In genomic region chr16:33988358-33989012, GRCm38 (mm10) we compare ENCODE assay signal across 10 mouse cellular contexts. TPM values are rescaled to one million over a fixed set of nuclear protein-coding genes. Genes with fewer than 3 reads are reported as not detected.
DNase-seq lines count a peak whose midpoint lies in the region; ATAC-seq and TF ChIP-seq lines count a peak whose summit lies in the region.
"Had no signal": no experiment of that assay in that cellular context is flagged by ENCODE, and none has a peak within 500 bp of the region (broad histone marks: within the 10 kb centered on the region; RNA-seq: fewer than 3 reads in every experiment).

No protein-coding gene starts in this region.

- ATAC-seq in heart, embryonic 11.5 days (replicated peaks; ENCODE audit: insufficient number of reproducible peaks, low FRiP score, low TSS enrichment) = no peak

- H3K4me1 ChIP-seq in heart, adult 2 months (ENCODE audit: control insufficient read depth, insufficient read depth, low read length) = no peaks in the 10 kb centered on the region
- H3K4me1 ChIP-seq in heart, embryonic 11.5 days (ENCODE audit: control insufficient read depth, insufficient read depth, low read length) = no peaks in the 10 kb centered on the region
- no peaks in the 10 kb centered on the region for H3K4me1 ChIP-seq in thymus, adult 2 months (replicated peaks; ENCODE audit: control insufficient read depth, insufficient read depth, low read length)
- H3K4me1 ChIP-seq: lung, embryonic 15.5 days had no signal

- WGBS in heart, adult 2 months = 58% methylated on average over 17 of the region's 17 CpGs
- WGBS in heart, embryonic 11.5 days (ENCODE audit: insufficient replicate concordance) = 52% methylated on average over 17 of the region's 17 CpGs
- 43% methylated on average over 17 of the region's 17 CpGs for WGBS in thymus, adult 2 months

- DNase-seq in heart, adult 2 months = peak; percentile 47 to 69
- peak; percentile 69 for DNase-seq in CD4-positive helper T cell, adult 2 months (ENCODE audit: low read depth, low spot score)
- peak; percentile 65 to 66 for DNase-seq in adrenal gland, adult 18-20 months (ENCODE audit: low spot score in 2 of 2)
- peak; percentile 60 for DNase-seq in embryo, embryonic 11 days
- peak; percentile 73 for DNase-seq in kidney, adult 18-20 months
- DNase-seq in lung, postnatal 14 days = peak; percentile 71
- DNase-seq in thymus, adult 2 months = peak; percentile 64

- H3K36me3 ChIP-seq in heart, adult 2 months (ENCODE audit: control insufficient read depth, insufficient read depth, low read length) = no peaks in the 10 kb centered on the region
- H3K36me3 ChIP-seq in heart, embryonic 11.5 days (ENCODE audit: control insufficient read depth, insufficient read depth, low read length) = no peaks in the 10 kb centered on the region
- H3K36me3 ChIP-seq in thymus, adult 2 months (ENCODE audit: control insufficient read depth, insufficient read depth, low read length) = no peaks in the 10 kb centered on the region
- H3K36me3 ChIP-seq: embryonic facial prominence, embryonic 15.5 days; lung, embryonic 15.5 days had no signal

- no peak overlapping the region for H3K4me3 ChIP-seq in heart, adult 2 months
- H3K4me3 ChIP-seq in heart, embryonic 11.5 days (ENCODE audit: low read depth, low read length) = no peak overlapping the region
- peak overlapping the region; percentile 14; the same call in 1 of the 2 replicates for H3K4me3 ChIP-seq in thymus, adult 2 months (ENCODE audit: control insufficient read depth, insufficient read depth, low read length)
- H3K4me3 ChIP-seq: embryonic facial prominence, embryonic 15.5 days; lung, embryonic 15.5 days had no signal

- H3K9ac ChIP-seq in heart, adult 2 months (ENCODE audit: low read depth, low read length) = no peak overlapping the region
- no peak overlapping the region for H3K9ac ChIP-seq in heart, embryonic 11.5 days (ENCODE audit: low read depth, low read length)
- H3K9ac ChIP-seq: embryonic facial prominence, embryonic 15.5 days; lung, embryonic 15.5 days had no signal

- H3K27me3 ChIP-seq in heart, adult 2 months (ENCODE audit: control insufficient read depth, insufficient read depth, low read length) = no peaks in the 10 kb centered on the region
- H3K27me3 ChIP-seq in heart, embryonic 11.5 days (ENCODE audit: control insufficient read depth, insufficient read depth, low read length) = no peaks in the 10 kb centered on the region
- no peaks in the 10 kb centered on the region for H3K27me3 ChIP-seq in thymus, adult 2 months (ENCODE audit: control insufficient read depth, insufficient read depth, low read length)
- H3K27me3 ChIP-seq: embryonic facial prominence, embryonic 15.5 days; lung, embryonic 15.5 days had no signal

- H3K9me3 ChIP-seq in heart, embryonic 11.5 days (replicated peaks; ENCODE audit: control insufficient read depth, low read length) = no peaks in the 10 kb centered on the region
- H3K9me3 ChIP-seq: embryonic facial prominence, embryonic 15.5 days; lung, embryonic 15.5 days had no signal

- no peak for TF ChIP-seq POLR2A in heart, adult 2 months (IDR thresholded peaks at IDR 0.05; ENCODE audit: insufficient read depth, low read depth, low read length)
- TF ChIP-seq POLR2A in thymus, adult 2 months (IDR thresholded peaks at IDR 0.05; ENCODE audit: control insufficient read depth, extremely low read depth, insufficient read depth, low read length, poor library complexity) = no peak

- peak; percentile 92 for TF ChIP-seq CTCF in heart, adult 2 months (IDR thresholded peaks at IDR 0.05)
- peak; percentile 85; the same call in 1 of the 2 replicates for TF ChIP-seq CTCF in thymus, adult 2 months (IDR thresholded peaks at IDR 0.05; ENCODE audit: borderline replicate concordance, control insufficient read depth, extremely low read depth, insufficient read depth, low read length, poor library complexity)

- TF ChIP-seq EP300 in heart, adult 2 months (IDR thresholded peaks at IDR 0.05; ENCODE audit: insufficient read depth, low read depth, low read length) = no peak

- H3K27ac ChIP-seq in heart, adult 2 months = no peak overlapping the region
- H3K27ac ChIP-seq in heart, embryonic 11.5 days (ENCODE audit: low read depth, low read length) = no peak overlapping the region
- peak overlapping the region; percentile 55; the same call in 1 of the 2 replicates for H3K27ac ChIP-seq in thymus, adult 2 months (ENCODE audit: control insufficient read depth, insufficient read depth, low read length)
- H3K27ac ChIP-seq: embryonic facial prominence, embryonic 15.5 days; lung, embryonic 15.5 days had no signal

- H3K79me2 ChIP-seq in heart, adult 2 months (replicated peaks; ENCODE audit: control insufficient read depth, insufficient read depth, low read length) = no peaks in the 10 kb centered on the region

- H3K4me2 ChIP-seq in heart, embryonic 11.5 days = no peak overlapping the region
- H3K4me2 ChIP-seq: embryonic facial prominence, embryonic 15.5 days; lung, embryonic 15.5 days had no signal

- intact Hi-C loops in heart, adult 2 months (cut with DNase I) = loop anchor here (1.0 to 5.0 kb wide), 2 partner anchors 36 to 167 kb away; no protein-coding TSS in a partner anchor

RNA-seq across cellular contexts. Expression of gene Umps, which starts 21.6 kb away (rescaled TPM):
- total RNA-seq in heart, adult 2 months (2021) = 1 to 10 TPM; 7.9 to 8.4 TPM
- polyA plus RNA-seq in heart, adult 2 months (2012; rRNA removed) = 3.8 and 5.5 TPM in 2 replicates
- polyA plus RNA-seq in heart, embryonic 11.5 days (2014; fragmentation: Nextera tagmentation; extraction: Ambion mirVana) = 43.0 and 43.9 TPM in 2 replicates
- total RNA-seq in adrenal gland, adult 18-20 months (2021) = 10 to 100 TPM; 49.1 TPM
- 14.7 and 18.6 TPM in 2 replicates for polyA plus RNA-seq in thymus, adult 2 months (2012; rRNA removed)
